Mouse (Mus musculus) retina, postnatal 1 day (tissue): ENCODE data around the gene Rapgef2.
"Not testable (repeated sequence)": the region's sequence is repeated elsewhere in the genome, so short reads cannot be mapped to it uniquely, and the experiment has no call there.

Experiments
- DNase-seq: peaks from one replicate; pipeline ENCODE4 v3.0.0-alpha.2; 2012

Gene Rapgef2

GRCm38 (mm10) chr3:79230718-79231117, 55.6 kb downstream of the Rapgef2 start:
- no peak for DNase-seq

- DNase-seq, result no peak
These were observed 56.8 kb downstream of the Rapgef2 start for GRCm38 (mm10) chr3:79229546-79229945.

GRCm38 (mm10) chr3:79228304-79228703, 58.0 kb downstream of the Rapgef2 start:
- DNase-seq, result no peak

- no peak for DNase-seq
These were observed 58.8 kb downstream of the Rapgef2 start for GRCm38 (mm10) chr3:79227356-79228088.

- DNase-seq, result not testable (repeated sequence)
These were observed 59.5 kb downstream of the Rapgef2 start for GRCm38 (mm10) chr3:79226807-79227206.

- no peak for DNase-seq
These were observed 60.4 kb downstream of the Rapgef2 start for GRCm38 (mm10) chr3:79225888-79226287.

- no peak for DNase-seq
These were observed 62.0 kb downstream of the Rapgef2 start for GRCm38 (mm10) chr3:79224352-79224751.

GRCm38 (mm10) chr3:79223281-79223680, 63.0 kb downstream of the Rapgef2 start:
- no peak for DNase-seq

GRCm38 (mm10) chr3:79222192-79222960, 63.9 kb downstream of the Rapgef2 start:
- DNase-seq, result no peak

- peak; percentile 78 for DNase-seq
These were observed 64.8 kb downstream of the Rapgef2 start for GRCm38 (mm10) chr3:79221296-79222191.

- DNase-seq, result no peak
These were observed 67.0 kb downstream of the Rapgef2 start for GRCm38 (mm10) chr3:79219144-79219930.

- no peak for DNase-seq
These were observed 67.7 kb downstream of the Rapgef2 start for GRCm38 (mm10) chr3:79218566-79219051.

- no peak for DNase-seq
These were observed 76.1 kb downstream of the Rapgef2 start for GRCm38 (mm10) chr3:79210243-79210642.

- DNase-seq, result no peak
These were observed 79.1 kb downstream of the Rapgef2 start for GRCm38 (mm10) chr3:79207216-79207615.

GRCm38 (mm10) chr3:79206524-79206923, 79.8 kb downstream of the Rapgef2 start:
- no peak for DNase-seq

GRCm38 (mm10) chr3:79205981-79206380, 80.3 kb downstream of the Rapgef2 start:
- no peak for DNase-seq

GRCm38 (mm10) chr3:79205112-79205511, 81.2 kb downstream of the Rapgef2 start:
- DNase-seq, result no peak

- DNase-seq, result no peak
These were observed 82.1 kb downstream of the Rapgef2 start for GRCm38 (mm10) chr3:79204261-79204660.

- no peak for DNase-seq
These were observed 82.5 kb downstream of the Rapgef2 start for GRCm38 (mm10) chr3:79203821-79204220.

GRCm38 (mm10) chr3:79203178-79203577, 83.1 kb downstream of the Rapgef2 start:
- no peak for DNase-seq

- peak; percentile 82 for DNase-seq
These were observed 83.8 kb downstream of the Rapgef2 start for GRCm38 (mm10) chr3:79202275-79203153.
